Mouse (Mus musculus): ENCODE results near the gene Kcnq1.

- TF ChIP-seq CTCF (IDR thresholded peaks at IDR 0.05; ENCODE audit: insufficient read depth, low read length), result no peak
- no peak for TF ChIP-seq POLR2A (IDR thresholded peaks at IDR 0.05; ENCODE audit: borderline replicate concordance, extremely low read depth, low read depth, low read length)
These were observed 261.5 kb downstream of the Kcnq1 start for GRCm38 (mm10) chr7:143367366-143368266.
